Mouse (Mus musculus): ENCODE data around the gene Kif21b. TPM values are rescaled to one million over a fixed set of nuclear protein-coding genes. Genes with fewer than 3 reads are reported as not detected.

Kif21b gene
- polyA plus RNA-seq, 1 experiment: 1.3 TPM

GRCm38 (mm10) chr1:136160297-136160696 lies 29.1 kb downstream of the Kif21b start:
- Histone ChIP-seq H3K4me1 (ENCODE audit: control insufficient read depth, insufficient read depth, insufficient read length, low read length) (no peaks in the 10 kb centered on the region), H3K4me3 (ENCODE audit: insufficient read depth, low read depth, low read length) (no peak overlapping the region), H3K27ac (replicated peaks; ENCODE audit: low read depth, low read length) (no peak overlapping the region)

GRCm38 (mm10) chr1:136160930-136161329 lies 29.7 kb downstream of the Kif21b start:
- H3K27ac ChIP-seq (replicated peaks; ENCODE audit: low read depth, low read length): no peak overlapping the region
- no peaks in the 10 kb centered on the region for H3K4me1 ChIP-seq (ENCODE audit: control insufficient read depth, insufficient read depth, insufficient read length, low read length)
- H3K4me3 ChIP-seq (ENCODE audit: insufficient read depth, low read depth, low read length): no peak overlapping the region

DNA sequence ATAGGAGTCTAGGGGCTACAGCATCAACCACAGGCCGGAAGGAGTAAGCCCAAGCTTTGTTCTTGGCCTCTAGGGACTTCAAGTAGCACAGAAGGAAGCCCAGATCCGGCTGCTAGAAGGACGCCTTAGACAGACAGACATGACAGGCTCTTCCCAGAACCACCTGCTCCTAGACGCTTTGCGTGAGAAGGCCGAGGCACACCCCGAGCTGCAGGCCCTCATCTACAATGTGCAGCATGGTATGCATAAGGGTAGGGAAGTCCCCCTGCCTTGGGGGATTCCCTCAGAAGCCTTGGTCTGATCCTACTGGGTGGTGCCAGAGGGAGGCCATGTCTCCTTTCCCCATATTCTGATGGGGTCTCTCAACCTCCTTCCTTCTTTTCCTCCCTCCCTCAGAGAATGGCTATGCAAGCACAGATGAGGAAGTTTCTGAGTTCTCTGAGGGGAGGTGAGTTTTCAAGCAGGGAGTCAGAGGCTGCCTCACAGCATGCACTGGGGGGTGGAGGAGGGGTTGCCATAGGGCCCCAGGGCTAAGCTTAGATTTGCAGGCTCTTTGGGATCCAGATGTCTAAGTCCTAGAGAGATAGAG lies 30.2 kb downstream of the Kif21b start:
- Histone ChIP-seq H3K27ac (replicated peaks; ENCODE audit: low read depth, low read length) (no peak overlapping the region), H3K4me1 (ENCODE audit: control insufficient read depth, insufficient read depth, insufficient read length, low read length) (no peaks in the 10 kb centered on the region), H3K4me3 (ENCODE audit: insufficient read depth, low read depth, low read length) (no peak overlapping the region)

DNA sequence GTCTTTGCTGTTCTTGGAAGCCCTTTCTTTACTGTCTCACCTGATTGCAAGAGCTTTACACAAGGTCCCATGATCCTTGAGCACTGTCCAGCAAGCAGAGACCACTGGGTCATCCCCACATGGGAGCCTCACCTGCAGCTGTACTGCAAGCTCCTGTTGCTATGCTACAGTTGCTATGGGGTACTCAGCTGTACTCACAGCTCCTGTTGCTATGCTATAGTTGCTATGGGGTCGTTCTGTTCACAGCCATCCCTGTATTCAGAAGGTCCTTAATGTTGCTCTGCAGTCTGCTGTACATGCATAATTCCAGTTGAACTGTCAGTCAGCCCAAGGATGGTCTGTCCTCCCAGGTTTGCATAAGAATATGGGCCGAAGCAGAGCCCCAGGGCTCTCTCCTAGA lies 34.2 kb downstream of the Kif21b start:
- H3K27ac ChIP-seq (replicated peaks; ENCODE audit: low read depth, low read length): no peak overlapping the region
- H3K4me1 ChIP-seq (ENCODE audit: control insufficient read depth, insufficient read depth, insufficient read length, low read length): no peaks in the 10 kb centered on the region
- no peak overlapping the region for H3K4me3 ChIP-seq (ENCODE audit: insufficient read depth, low read depth, low read length)

DNA sequence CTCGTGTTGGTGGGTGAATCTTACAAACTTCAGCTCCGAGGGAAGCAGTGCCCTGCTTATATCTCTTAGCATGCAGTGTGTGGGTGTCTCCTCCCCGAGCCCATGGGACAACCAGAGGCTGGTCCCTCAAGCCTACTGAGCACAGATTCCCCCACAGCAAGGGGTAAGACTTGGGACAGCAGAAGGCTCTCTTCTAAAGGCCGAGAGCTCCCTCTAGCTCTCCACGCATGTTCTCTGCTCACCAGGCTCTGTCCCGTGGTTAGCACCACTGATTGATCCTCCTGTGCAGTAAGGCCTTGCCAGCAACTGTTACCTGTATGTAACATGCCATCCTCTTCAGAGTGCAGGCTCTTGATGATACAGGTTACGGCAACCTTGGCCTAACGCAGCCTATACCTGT lies 36.5 kb downstream of the Kif21b start:
- Histone ChIP-seq H3K4me3 (ENCODE audit: insufficient read depth, low read depth, low read length) (no peak overlapping the region), H3K4me1 (ENCODE audit: control insufficient read depth, insufficient read depth, insufficient read length, low read length) (no peaks in the 10 kb centered on the region), H3K27ac (replicated peaks; ENCODE audit: low read depth, low read length) (no peak overlapping the region)

GRCm38 (mm10) chr1:136170109-136170508 lies 38.9 kb downstream of the Kif21b start:
- Histone ChIP-seq H3K27ac (replicated peaks; ENCODE audit: low read depth, low read length) (no peak overlapping the region), H3K4me1 (ENCODE audit: control insufficient read depth, insufficient read depth, insufficient read length, low read length) (no peaks in the 10 kb centered on the region), H3K4me3 (ENCODE audit: insufficient read depth, low read depth, low read length) (no peak overlapping the region)

DNA sequence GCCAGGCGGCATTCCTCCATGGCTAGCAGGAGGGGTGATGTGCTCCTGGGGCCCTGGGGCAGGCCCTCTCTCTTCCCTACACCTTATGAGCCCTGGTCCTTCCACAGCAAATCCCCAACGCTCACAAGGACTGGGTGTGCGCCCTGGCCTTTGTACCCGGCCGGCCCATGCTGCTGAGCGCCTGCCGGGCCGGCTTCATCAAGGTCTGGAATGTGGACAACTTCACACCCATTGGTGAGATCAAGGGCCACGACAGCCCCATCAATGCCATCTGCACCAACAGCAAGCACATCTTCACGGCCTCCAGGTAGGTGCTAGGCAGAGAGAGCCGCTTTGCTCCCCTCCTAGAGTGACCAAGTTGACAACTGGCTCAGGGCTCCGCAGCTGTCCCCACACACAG lies 41.5 kb downstream of the Kif21b start:
- H3K4me1 ChIP-seq (ENCODE audit: control insufficient read depth, insufficient read depth, insufficient read length, low read length): no peaks in the 10 kb centered on the region
- no peak overlapping the region for H3K4me3 ChIP-seq (ENCODE audit: insufficient read depth, low read depth, low read length)
- H3K27ac ChIP-seq (replicated peaks; ENCODE audit: low read depth, low read length): no peak overlapping the region

- no peak overlapping the region for H3K4me3 ChIP-seq (ENCODE audit: insufficient read depth, low read depth, low read length)
- no peak overlapping the region for H3K27ac ChIP-seq (replicated peaks; ENCODE audit: low read depth, low read length)
- H3K4me1 ChIP-seq (ENCODE audit: control insufficient read depth, insufficient read depth, insufficient read length, low read length): peaks cover 2% of the 10 kb centered on the region; the same call in 1 of the 2 replicates
Measured at GRCm38 (mm10) chr1:136174101-136174606, 43.0 kb downstream of the Kif21b start.

GRCm38 (mm10) chr1:136175183-136175582 lies 44.0 kb downstream of the Kif21b start:
- H3K4me1 ChIP-seq (ENCODE audit: control insufficient read depth, insufficient read depth, insufficient read length, low read length): peaks cover 2% of the 10 kb centered on the region; the same call in 1 of the 2 replicates
- no peak overlapping the region for H3K27ac ChIP-seq (replicated peaks; ENCODE audit: low read depth, low read length)
- H3K4me3 ChIP-seq (ENCODE audit: insufficient read depth, low read depth, low read length): no peak overlapping the region

- no peak overlapping the region for H3K4me3 ChIP-seq (ENCODE audit: insufficient read depth, low read depth, low read length)
- H3K4me1 ChIP-seq (ENCODE audit: control insufficient read depth, insufficient read depth, insufficient read length, low read length): peaks cover 2% of the 10 kb centered on the region; the same call in 1 of the 2 replicates
- no peak overlapping the region for H3K27ac ChIP-seq (replicated peaks; ENCODE audit: low read depth, low read length)
Measured at GRCm38 (mm10) chr1:136177085-136177484, 45.9 kb downstream of the Kif21b start.

- no peak overlapping the region for H3K4me3 ChIP-seq (ENCODE audit: insufficient read depth, low read depth, low read length)
- peaks cover 2% of the 10 kb centered on the region; the same call in 1 of the 2 replicates for H3K4me1 ChIP-seq (ENCODE audit: control insufficient read depth, insufficient read depth, insufficient read length, low read length)
- H3K27ac ChIP-seq (replicated peaks; ENCODE audit: low read depth, low read length): no peak overlapping the region
Measured at GRCm38 (mm10) chr1:136178741-136179140, 47.6 kb downstream of the Kif21b start.

GRCm38 (mm10) chr1:136179511-136180001 lies 48.4 kb downstream of the Kif21b start:
- Histone ChIP-seq H3K4me1 (ENCODE audit: control insufficient read depth, insufficient read depth, insufficient read length, low read length) (peaks cover 2% of the 10 kb centered on the region; the same call in 1 of the 2 replicates), H3K4me3 (ENCODE audit: insufficient read depth, low read depth, low read length) (no peak overlapping the region), H3K27ac (replicated peaks; ENCODE audit: low read depth, low read length) (no peak overlapping the region)

DNA sequence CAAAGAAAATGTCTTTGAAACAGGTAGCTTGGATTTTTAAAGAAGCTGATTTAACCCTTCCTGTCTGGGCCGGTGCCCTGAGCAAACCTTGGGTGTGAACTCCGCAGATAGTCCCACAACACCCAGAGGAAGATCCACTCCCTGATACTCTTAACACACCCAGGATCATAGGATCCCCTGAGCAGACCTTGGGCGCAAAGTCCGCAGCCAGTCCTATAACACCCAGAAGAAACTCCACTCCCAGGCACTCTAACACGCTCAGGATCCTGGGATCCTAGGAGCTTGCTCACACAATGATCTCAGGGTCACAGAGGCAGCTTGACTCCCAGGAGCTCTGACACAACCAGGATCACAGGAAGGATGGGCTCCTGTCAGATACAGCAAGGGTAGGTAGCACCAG lies 58.8 kb downstream of the Kif21b start:
- Histone ChIP-seq H3K4me1 (ENCODE audit: control insufficient read depth, insufficient read depth, insufficient read length, low read length) (no peaks in the 10 kb centered on the region), H3K4me3 (ENCODE audit: insufficient read depth, low read depth, low read length) (no peak overlapping the region)

DNA sequence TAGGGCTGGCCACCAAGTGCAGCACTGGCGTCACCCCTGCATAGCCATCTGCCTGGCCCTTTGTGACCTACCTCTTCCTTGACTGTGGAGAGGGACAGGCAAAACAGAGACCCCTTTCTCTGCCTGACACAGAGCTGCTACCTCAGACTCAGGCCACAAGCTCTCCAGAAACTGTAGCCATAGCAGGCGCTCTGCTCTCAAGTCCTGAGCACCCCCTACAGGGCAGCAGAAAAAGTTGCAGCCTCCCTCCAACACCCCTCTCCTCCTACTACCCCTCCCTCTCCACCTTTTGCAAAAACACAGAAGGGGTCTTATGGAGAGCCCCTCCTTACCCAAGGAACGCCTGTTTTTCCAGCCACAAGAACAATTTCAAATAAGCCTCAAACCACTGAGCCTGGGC lies 81.6 kb downstream of the Kif21b start, which contains the start of gene Mroh3:
Gene Mroh3 (minus strand): TSS at position 26 of the 400 bp plus-strand sequence.
- Histone ChIP-seq H3K27ac (replicated peaks; ENCODE audit: low read depth, low read length) (no peak within 1 kb of the TSS), H3K4me3 (ENCODE audit: insufficient read depth, low read depth, low read length) (no peak within 1 kb of the TSS), H3K4me1 (ENCODE audit: control insufficient read depth, insufficient read depth, insufficient read length, low read length) (no peaks in the 10 kb centered on the region)

More for the DNA sequence above, 58.8 kb downstream of the Kif21b start:
- no peak overlapping the region for H3K27ac ChIP-seq (replicated peaks; ENCODE audit: low read depth, low read length)

DNA sequence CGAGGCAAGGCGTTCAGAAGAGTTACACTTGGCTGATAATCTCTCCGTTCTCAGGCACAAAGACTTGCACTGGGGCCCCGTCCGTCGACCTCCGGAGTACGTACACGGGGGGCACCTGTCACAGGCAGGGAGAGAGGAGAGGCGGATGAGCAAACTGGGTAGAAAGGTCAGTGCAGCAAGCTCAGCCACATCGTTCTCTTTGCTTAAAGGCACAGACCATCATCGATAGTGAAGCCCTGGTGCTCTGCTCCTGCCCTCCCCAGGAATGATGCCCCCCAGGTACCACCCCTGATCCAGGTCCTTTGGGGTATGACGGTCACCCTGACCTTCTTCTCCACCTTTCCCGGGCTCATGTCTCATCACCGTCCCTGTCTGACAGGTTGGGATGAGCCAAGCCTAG lies 83.1 kb downstream of the Kif21b start:
- no peak overlapping the region for H3K4me3 ChIP-seq (ENCODE audit: insufficient read depth, low read depth, low read length)

More for the DNA sequence above, 83.1 kb downstream of the Kif21b start:
- H3K27ac ChIP-seq (replicated peaks; ENCODE audit: low read depth, low read length): no peak overlapping the region
- H3K4me1 ChIP-seq (ENCODE audit: control insufficient read depth, insufficient read depth, insufficient read length, low read length): no peaks in the 10 kb centered on the region

All from brown adipose tissue, adult 24 weeks (tissue).